Mouse (Mus musculus): Measurements from ENCODE around the gene Satb2. TPM values are rescaled to one million over a fixed set of nuclear protein-coding genes. Genes with fewer than 3 reads are reported as not detected.
A peak's percentile ranks its signal among the peaks of the same experiment; 100 is the strongest.

Satb2 gene
- total and polyA plus RNA-seq, 3 experiments: not detected

DNA sequence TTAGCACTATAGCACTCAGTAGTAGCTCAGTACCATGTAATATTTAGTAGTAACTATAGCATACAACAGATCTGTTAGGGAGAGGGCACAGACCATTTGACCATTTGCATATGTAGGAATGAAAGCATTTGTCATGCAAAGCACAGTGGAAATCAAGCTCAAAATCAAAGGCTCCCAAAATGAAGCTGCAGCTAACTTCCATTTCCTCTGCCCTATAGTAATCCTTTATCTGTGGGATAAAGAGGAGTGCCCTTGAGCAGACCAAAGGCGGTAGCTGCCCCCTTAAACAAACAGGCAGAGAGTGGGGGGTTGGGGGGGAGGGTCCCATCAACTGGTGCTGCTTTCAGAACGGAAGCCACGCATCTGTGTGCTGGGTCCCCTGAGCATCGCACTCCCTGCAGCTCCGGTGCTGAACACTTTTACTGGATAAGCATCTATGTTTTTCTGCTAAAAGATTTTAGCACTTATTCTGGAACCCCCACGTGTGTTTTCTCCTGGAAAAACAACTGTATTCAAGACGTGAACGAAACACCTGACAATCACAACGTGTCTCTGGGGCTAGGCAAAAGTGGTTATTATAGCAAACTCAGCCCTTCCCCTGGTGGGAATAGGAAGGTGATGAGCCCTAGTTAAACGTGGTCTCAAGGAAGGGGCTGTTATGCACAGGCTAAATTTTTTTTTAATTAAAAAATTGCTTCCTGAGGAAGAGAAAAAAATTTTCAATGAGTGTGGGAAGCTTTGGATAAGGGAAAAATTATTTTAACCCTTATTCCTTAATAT, 133.7 kb downstream of the Satb2 start:
- H3K4me1 ChIP-seq (ENCODE audit: control insufficient read depth in 1 of 2, insufficient read depth in 2 of 2, low read length in 2 of 2): no peaks in the 10 kb centered on the region
- no peaks in the 10 kb centered on the region for H3K9me3 ChIP-seq (replicated peaks; ENCODE audit: insufficient read depth, low read length)
- no peak overlapping the region for H3K27ac ChIP-seq (ENCODE audit: control insufficient read depth, low read depth, low read length)
- TF ChIP-seq USF2 (IDR thresholded peaks at IDR 0.05; ENCODE audit: borderline replicate concordance in 1 of 2, insufficient read depth in 1 of 2, low read depth in 1 of 2, low read length in 2 of 2): no peak
- no peak for TF ChIP-seq MYC (IDR thresholded peaks at IDR 0.05; ENCODE audit: low read depth, low read length)
- no peak for TF ChIP-seq MAFK (IDR thresholded peaks at IDR 0.05; ENCODE audit: borderline replicate concordance, low read depth, low read length)
- no peak for TF ChIP-seq CTCF (IDR thresholded peaks at IDR 0.05 in 2 of 3, conservative IDR thresholded peaks at IDR 0.05 in 1 of 3; ENCODE audit: control insufficient read depth in 1 of 3, insufficient read depth in 1 of 3, low read depth in 2 of 3, low read length in 3 of 3, poor library complexity in 1 of 3, severe bottlenecking in 1 of 3)
- no peak for TF ChIP-seq ZMIZ1 (IDR thresholded peaks at IDR 0.05; ENCODE audit: low read depth, low read length)
- no peak for TF ChIP-seq NRF1 (IDR thresholded peaks at IDR 0.05; ENCODE audit: insufficient read depth, low read depth, low read length, poor library complexity, severe bottlenecking)
- H3K27me3 ChIP-seq (ENCODE audit: control insufficient read depth in 1 of 2, insufficient read depth in 2 of 2, low read length in 2 of 2): no peaks in the 10 kb centered on the region
- no peaks in the 10 kb centered on the region for H3K79me2 ChIP-seq (ENCODE audit: control insufficient read depth, insufficient read depth, low read length, poor library complexity)
- no peaks in the 10 kb centered on the region for H3K36me3 ChIP-seq (ENCODE audit: control insufficient read depth in 1 of 2, insufficient read depth in 2 of 2, low read length in 2 of 2)
- H3K4me3 ChIP-seq (ENCODE audit: control insufficient read depth in 1 of 2, insufficient read depth in 1 of 2, low read depth in 2 of 2, low read length in 2 of 2): no peak overlapping the region
- H3K9ac ChIP-seq (ENCODE audit: control insufficient read depth, low read depth, low read length, poor library complexity, severe bottlenecking): no peak overlapping the region
- no peak for DNase-seq (ENCODE audit: low read depth, low spot score)

DNA sequence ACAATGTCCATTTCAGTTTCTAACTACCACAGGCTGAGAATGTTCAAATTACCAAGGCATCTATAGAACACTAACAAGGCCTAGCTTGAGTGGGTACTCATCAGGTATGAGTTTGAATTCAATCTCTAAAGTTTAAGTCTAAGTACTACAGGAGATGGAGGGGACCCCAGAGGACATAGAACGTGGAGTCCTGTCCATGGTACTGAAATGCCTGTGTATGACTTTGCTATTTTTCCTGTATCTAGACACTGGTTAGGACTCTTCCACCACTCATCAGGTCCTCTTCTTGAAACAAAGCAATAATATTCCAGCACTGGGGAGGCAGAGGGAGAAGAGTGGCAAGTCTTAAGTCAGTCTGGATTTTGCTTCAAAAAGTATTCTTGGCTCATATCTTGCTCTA, 139.5 kb downstream of the Satb2 start:
- no peaks in the 10 kb centered on the region for H3K27me3 ChIP-seq (ENCODE audit: control insufficient read depth in 1 of 2, insufficient read depth in 2 of 2, low read length in 2 of 2)
- H3K9me3 ChIP-seq (replicated peaks; ENCODE audit: insufficient read depth, low read length): no peaks in the 10 kb centered on the region
- TF ChIP-seq RCOR1 (IDR thresholded peaks at IDR 0.05; ENCODE audit: low read depth, low read length) (no peak), BHLHE40 (IDR thresholded peaks at IDR 0.05; ENCODE audit: borderline replicate concordance, low read depth, low read length) (no peak), KAT2A (conservative IDR thresholded peaks at IDR 0.05; ENCODE audit: low read depth, low read length) (no peak), USF1 (IDR thresholded peaks at IDR 0.05; ENCODE audit: low read depth, low read length) (no peak), ETS1 (IDR thresholded peaks at IDR 0.05; ENCODE audit: low read depth, low read length) (no peak), ZNF384 (IDR thresholded peaks at IDR 0.05; ENCODE audit: low read depth, low read length) (no peak), MXI1 (IDR thresholded peaks at IDR 0.05; ENCODE audit: low read depth, low read length) (no peak)
- H3K79me2 ChIP-seq (ENCODE audit: control insufficient read depth, insufficient read depth, low read length, poor library complexity): no peaks in the 10 kb centered on the region
- DNase-seq (ENCODE audit: low read depth, low spot score): peak; percentile 25
- H3K4me3 ChIP-seq (ENCODE audit: control insufficient read depth in 1 of 2, insufficient read depth in 1 of 2, low read depth in 2 of 2, low read length in 2 of 2): no peak overlapping the region
- H3K4me1 ChIP-seq (ENCODE audit: control insufficient read depth in 1 of 2, insufficient read depth in 2 of 2, low read length in 2 of 2): no peaks in the 10 kb centered on the region
- H3K36me3 ChIP-seq (ENCODE audit: control insufficient read depth in 1 of 2, insufficient read depth in 2 of 2, low read length in 2 of 2): no peaks in the 10 kb centered on the region
- H3K9ac ChIP-seq (ENCODE audit: control insufficient read depth, low read depth, low read length, poor library complexity, severe bottlenecking): no peak overlapping the region
- no peak overlapping the region for H3K27ac ChIP-seq (ENCODE audit: control insufficient read depth, low read depth, low read length)

All from MEL (cell line).